Mouse (Mus musculus): ENCODE measurements around the gene Cdkn2b.
A peak's percentile ranks its signal among the peaks of the same experiment; 100 is the strongest.

The Cdkn2b gene

DNA sequence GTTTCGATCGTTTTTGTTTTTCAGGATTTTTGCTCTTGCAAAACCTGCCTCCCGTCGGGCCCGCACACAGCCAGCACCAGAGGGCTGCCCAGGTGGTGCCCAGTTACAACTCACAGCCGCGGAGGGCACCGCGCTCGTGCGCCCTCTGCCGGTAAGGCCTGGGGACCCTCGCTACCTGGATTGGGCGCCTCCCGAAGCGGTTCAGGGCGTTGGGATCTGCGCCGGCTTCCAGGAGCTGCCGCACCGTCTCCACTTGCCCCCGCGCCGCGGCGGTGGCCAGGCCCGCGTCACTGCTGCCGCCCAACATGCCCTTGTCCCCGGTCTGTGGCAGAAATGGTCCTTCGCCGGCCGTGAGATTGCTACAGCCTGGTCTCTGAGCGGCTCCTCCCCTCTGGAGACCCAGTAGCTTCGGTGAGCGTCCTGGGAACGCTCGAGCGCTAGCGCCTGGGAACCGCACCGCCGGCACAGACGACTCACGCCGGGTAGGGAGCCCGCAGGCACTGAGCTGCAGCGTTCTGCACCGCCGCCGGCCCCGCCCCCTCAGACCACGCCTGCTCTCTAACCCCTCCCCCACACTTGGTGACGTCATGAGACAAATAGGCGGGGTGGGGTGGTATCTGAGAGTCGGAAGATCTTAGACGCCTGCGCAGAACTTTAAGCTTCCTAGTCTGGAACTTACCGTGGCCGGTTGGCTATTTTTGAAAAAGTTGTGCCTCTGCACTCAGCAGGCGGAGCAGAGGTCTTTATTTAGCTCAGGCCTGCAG lies at the start of gene Cdkn2b:
Gene Cdkn2b (minus strand): TSS at position 549 of the 764 bp plus-strand sequence.
- DNase-seq (ENCODE audit: low spot score in 2 of 2): peak; percentile 54 to 74

DNA sequence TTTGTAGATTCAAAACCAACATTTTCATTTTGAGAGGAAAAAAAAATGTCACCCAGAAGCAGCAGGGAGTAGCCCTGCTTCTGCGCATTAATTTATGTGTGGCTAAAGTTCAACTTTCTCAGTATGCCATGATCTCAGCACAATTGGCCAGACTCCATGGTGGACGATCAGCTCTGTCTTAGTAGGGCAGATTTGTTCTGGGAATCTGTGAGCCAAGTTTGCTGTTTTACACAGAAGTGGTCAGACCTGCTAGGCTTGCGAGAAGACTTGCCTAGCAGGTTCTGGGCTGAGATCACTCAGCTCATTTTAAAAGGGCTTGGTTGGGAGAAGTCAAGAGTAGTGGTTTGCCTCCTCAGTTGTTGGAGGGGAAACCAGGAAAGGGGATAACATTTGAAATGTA lies 49.5 kb upstream of the Cdkn2b start:
- DNase-seq (ENCODE audit: low spot score in 2 of 2): no peak

DNA sequence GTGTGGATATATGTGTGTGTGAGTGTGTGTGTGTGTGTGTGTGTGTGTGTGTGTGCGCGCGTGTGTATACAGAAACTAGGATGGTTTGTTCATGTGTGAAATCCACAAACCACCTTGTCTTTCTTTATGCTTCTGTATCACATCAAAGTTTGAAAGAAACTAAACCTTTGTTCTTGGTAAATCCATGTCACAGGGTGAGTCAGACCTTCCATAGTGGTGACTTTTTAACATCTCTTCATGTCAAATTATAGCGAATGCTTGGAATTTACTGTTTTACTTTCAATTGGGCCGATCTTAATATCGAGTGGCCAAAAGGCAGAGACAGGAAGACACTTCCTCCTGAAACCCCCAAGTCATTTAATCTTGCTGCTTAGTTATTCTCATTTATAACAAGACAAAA lies 48.7 kb upstream of the Cdkn2b start:
- no peak for DNase-seq (ENCODE audit: low spot score in 2 of 2)

DNA sequence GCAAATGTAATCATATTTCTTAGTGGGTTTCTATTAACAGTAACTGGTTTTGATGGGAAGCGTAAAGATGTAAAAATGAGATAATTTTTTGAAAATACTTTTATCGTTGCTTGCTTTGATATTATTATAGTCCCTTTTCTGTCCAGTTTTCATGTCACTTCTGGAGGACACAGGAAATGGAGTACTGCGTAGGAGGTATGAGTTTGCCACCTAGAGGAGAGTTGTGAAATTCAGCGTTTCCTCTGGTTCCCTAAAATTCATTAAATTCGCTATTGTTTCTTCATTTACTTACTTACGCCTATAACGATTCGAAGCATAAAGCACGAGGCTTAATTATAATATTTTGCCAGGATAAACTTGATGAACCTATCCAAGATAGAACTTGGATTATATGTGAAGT lies 43.1 kb upstream of the Cdkn2b start:
- DNase-seq (ENCODE audit: low spot score in 2 of 2): no peak

DNA sequence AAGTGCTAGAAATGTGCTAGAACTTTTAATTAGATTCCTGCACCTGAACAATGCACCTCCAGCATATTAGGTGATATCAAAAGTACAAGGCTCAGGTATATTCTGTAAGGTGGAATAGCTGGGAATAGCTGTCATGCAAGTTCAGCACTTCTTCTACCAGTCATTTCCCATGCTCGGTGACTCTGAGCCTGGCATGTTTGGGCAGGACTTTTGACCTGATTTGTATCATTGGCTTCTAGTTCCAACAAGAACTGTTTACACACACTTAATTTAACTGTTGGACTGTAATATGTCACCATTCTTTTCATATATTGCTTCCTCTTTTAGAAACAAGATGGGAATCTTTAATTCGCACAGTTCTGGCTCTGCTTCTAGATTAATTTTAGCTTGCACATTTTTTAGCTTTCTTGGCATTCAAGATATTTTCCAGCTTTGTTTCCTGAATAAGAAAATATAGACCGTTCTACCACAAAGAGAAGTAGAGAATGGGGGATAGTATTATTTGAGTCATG lies 42.3 kb upstream of the Cdkn2b start:
- no peak for DNase-seq (ENCODE audit: low spot score in 2 of 2)

DNA sequence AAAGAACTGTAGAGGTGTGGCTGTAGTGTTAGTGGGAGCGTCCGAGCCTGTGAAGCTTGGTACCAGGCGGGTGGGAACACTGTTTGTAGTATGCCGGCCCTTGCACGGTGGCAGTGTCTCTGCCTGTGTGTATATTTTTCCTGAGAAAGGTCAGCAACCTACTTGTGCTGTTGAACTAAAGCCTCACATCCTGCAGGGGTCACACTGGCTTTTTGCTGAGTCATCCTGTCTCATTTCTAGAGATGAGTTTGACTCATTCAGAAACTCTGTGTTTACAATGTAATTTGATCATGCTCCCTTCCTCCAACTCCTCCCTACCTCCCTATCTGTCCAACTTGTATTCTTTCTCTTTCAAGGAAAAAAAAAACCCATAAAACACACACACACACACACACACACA lies 40.6 kb upstream of the Cdkn2b start:
- no peak for DNase-seq (ENCODE audit: low spot score in 2 of 2)

DNA sequence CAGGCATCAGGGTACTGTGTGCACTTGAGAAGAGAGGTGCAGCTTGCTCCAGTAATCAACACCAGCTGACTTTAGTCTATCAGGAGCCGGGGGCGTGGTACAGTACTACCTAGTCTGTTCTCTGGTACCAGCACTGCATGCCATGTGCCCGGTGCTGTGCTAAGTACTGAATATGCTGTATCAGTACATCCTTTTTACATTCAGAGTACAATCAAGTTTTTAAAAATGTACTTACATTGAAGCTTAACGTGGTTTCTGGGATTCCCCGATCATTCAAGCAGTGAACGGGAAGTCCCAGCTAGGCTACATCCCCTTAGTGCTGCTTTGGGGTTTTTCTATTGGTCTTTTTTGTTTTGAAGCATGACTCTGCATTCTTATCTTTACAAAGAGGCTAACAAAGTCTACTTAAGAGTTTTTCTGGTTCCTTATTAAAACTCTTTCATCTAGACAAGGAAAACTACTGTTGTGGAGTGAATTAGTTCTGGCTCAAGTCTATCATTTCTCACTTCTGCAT lies 40.2 kb upstream of the Cdkn2b start:
- DNase-seq (ENCODE audit: low spot score in 2 of 2): no peak

DNA sequence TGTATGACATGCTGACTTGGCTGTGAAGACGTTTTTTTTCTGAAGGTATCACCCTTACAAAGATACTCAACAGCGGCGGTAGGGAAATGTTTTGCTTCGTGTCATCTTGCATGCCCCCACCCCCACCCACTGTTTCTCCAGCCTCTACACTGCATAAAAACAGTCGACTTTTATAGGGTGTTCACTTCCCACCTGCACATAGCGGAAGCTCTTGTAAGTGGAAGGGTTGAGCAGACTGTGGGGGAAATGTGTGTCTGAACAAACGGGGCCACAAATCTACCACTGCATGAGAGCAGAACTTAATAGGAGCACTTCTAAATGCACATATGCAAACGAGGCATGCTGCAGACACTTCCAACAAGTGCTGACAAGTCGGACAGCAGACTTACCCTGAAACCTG lies 39.6 kb upstream of the Cdkn2b start:
- DNase-seq (ENCODE audit: low spot score in 2 of 2): no peak

DNA sequence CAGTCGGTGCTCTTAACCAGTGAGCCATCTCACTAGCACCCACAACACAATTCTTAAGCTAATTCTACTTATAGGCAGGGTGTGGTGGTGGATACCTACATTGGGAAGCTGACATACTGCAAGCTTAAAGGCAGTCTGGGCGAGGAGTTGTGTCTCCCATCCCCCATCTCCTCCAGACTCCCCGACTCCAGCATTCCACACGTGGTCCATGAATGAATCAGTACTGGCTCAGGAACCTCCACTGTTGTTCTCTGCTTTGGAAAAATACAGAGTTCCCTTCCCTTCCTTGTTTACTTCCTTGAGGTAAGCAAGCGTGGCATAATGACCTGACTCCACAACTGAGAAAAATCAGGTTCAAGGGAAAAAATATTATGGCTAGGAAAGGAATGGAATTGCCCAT lies 38.0 kb upstream of the Cdkn2b start:
- no peak for DNase-seq (ENCODE audit: low spot score in 2 of 2)

DNA sequence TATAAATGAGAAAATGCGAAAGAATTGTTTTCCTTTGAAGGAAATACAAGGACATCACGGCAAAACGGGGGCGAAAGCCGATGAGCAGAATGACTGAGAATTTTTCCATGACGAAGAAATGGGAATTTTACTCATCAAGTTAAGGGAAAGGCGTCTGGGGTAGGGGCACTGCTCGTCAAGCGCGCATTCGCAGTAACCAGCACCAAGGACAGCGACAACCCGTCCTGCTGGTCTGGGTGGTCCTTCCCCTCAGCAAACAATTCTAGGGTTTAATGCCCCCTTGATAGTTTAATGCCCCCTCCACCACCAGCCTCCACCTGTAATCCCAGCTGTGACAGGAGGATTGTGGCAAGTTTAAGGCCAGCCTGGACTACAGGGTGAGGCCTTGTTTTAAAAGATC lies 2.6 kb upstream of the Cdkn2b start:
- DNase-seq (ENCODE audit: low spot score in 2 of 2): no peak

DNA sequence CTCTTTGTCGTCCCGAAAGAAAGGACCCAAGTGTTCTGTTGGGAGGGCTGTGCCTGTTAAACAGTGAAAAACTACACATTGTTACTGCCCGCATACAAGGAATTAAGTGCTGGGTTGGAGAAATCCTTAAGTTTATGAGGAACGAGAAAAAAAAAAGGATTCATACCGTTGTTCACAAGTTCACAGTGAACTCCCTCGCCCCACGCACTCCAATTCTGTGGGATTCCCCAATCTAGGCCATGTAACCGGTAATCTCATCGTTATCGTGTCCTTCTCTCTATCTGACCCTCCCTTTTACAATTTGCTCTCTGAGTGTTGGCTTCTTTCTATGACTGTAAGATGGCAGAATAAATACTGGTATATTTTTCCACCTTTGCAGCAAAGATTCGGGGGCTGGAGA lies 843 bp downstream of the Cdkn2b start:
- no peak for DNase-seq (ENCODE audit: low spot score in 2 of 2)

DNA sequence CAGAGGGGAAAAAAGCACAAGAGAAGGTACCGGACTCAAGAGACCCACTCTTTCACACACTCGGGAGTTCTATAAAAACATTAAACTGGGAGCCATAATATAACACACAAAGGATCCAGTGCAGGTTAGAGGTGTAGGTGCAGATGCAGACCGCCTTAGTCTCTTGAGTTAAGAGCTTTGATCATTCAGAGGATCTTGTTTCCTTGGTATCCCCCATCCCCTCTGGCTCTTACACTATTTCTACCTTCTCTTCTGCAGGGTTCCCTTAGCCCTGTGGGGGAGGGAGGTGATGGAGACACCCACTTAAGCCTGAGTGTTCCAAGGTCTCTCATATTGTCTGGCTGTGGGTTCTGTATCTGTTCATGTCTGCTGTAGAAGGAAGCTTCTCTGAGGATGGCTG lies 2.8 kb downstream of the Cdkn2b start:
- DNase-seq (ENCODE audit: low spot score in 2 of 2): no peak

DNA sequence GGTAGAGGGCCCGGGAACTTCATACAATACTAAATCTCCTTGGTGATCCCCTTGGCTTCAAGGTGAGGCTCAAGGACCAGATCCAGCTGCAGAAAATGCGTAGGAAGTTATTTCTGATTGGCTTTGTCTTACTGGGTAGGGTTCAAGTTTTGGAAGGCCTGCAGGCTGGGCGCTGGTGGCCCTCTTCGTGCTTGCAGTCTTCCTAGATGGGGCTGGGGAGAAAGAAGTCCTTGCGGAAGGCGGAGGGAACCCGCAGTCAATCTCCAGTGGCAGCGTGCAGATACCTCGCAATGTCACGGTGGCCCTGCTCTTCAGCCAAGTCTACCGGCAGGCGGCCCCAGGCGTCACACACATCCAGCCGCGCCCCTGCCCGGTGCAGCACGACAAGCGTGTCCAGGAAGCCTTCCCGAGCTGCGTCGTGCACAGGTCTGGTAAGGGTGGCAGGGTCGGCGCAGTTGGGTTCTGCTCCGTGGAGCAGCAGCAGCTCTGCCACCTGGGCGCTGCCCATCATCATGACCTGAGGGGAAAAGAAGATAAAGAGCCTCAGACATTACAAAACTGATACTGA lies 4.0 kb downstream of the Cdkn2b start:
- DNase-seq (ENCODE audit: low spot score in 2 of 2): no peak

DNA sequence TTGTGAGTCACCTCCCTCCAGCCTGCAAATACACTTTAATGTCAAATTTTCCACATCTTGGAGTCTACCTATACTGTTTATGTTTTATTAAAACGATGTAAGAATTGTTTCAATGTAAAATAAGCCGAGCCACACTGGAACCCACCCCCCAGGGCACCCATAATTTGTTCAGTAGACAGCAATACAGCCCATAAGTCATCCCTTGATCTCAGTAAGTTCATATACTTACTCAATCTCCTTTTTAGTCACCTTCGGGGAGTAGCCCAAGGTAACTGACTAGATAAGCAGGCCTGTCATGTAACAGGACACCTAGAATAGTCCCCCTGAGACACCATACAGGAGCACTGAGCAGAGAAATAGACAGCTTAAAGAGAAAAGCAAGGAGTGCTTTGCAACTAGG lies 5.1 kb downstream of the Cdkn2b start:
- DNase-seq (ENCODE audit: low spot score in 2 of 2): no peak

DNA sequence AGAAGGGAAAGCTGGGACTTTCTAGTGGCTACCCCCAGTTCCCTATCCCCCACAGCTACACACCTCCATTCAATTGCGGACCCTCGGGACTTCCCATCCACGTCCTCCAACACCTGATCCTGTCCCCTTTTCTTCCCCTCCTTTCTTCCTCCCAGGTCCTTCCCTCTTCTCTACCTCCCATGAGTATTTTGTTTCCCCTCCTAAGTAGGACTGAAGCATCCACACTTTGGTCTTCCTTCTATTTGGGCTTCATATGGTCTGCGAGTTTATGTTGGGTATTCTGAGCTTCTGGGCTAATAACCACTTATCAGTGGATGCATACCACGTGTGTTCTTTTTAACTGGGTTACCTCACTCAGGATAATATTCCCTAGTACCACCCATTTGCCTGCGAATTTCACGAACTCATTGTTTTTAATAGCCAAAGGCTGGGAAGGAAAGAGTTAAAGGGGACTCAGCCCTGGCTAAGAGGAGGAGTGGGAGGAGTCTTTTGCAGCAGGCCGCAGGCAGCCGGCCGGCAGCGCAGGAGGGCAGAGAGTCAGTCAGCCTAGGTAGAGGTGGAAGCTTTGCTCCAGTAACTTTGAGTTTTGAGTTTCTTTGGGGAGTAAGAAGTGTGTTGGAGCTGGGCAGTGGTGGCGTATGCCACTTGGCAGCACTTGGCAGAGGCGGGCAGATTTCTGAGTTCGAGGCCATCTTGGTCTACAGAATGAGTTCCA lies 7.4 kb downstream of the Cdkn2b start:
- no peak for DNase-seq (ENCODE audit: low spot score in 2 of 2)

DNA sequence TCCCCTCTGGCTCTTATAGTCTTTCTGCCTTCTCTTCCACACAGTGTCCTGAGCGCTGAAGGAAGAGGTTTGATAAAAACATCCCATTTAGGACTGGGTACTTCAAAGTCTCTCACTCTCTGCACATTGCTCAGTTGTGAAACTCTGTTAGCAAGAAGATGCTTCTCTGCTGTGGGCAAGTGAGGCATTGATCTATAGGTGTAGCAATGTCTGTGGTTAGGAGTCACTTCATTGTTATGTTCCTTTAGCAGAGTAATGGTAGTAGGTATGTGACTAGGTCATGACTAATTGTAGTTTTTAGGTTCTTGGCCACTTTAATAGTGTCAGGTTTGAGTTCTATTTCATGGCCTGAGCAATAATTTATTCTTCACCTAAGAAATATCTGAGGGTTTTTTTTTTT lies 8.7 kb downstream of the Cdkn2b start:
- no peak for DNase-seq (ENCODE audit: low spot score in 2 of 2)

DNA sequence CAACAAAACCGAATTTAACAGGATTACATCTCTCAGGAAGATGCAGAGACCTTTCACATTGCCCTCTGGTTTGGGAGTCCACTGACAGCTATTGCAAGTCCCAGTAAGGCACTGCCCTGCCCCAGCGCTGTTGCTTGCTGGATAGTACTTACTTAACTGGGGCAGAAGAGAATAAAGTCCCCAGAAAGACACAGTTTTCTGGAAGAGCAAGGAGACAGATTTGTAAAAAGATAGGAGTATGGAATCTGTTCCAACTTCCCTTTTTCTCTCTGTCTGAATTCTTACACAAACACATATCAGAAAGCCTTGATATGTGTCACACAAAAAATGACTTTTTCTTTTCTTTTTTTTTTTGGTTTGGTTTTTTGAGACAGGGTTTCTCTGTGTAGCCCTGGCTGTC lies 11.1 kb downstream of the Cdkn2b start:
- no peak for DNase-seq (ENCODE audit: low spot score in 2 of 2)

DNA sequence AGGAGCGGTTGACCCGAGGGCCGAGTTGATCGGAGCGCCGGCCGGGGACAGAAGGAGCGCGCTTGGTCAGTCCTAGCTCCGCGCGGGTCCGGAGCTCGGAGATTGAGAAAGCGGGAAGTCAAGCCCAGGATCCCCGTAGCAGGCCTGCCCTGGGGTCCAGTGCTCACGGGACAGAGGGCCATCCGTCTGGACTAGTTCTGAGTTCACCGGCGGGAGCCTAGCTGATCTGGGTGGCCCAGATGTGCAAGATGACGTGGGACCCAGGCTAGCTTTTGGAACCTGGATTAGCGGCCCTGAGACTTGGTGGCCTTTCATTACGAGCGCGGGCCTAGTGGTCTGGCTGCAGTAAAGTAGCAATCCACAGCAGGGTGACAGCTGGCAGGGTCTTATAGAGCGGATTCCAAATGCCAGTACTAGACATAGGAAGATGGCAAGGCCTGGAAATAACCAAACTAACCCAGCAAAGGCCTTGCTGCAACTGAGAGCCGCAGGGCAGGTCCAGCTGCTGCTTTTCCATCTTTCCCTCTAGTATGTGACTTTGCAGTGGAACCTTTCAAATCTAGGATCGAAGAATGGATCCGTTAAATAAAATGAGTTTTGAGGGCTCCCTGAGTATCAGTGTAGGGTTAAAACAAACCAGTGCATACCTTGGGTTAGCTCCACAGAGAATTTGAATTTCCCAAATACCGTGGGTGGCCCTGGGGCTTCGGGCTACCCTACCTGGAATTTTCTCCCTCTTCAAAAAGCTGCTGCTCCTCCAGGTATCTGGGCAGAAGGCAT lies 15.2 kb downstream of the Cdkn2b start:
- DNase-seq (ENCODE audit: low spot score in 2 of 2): no peak

DNA sequence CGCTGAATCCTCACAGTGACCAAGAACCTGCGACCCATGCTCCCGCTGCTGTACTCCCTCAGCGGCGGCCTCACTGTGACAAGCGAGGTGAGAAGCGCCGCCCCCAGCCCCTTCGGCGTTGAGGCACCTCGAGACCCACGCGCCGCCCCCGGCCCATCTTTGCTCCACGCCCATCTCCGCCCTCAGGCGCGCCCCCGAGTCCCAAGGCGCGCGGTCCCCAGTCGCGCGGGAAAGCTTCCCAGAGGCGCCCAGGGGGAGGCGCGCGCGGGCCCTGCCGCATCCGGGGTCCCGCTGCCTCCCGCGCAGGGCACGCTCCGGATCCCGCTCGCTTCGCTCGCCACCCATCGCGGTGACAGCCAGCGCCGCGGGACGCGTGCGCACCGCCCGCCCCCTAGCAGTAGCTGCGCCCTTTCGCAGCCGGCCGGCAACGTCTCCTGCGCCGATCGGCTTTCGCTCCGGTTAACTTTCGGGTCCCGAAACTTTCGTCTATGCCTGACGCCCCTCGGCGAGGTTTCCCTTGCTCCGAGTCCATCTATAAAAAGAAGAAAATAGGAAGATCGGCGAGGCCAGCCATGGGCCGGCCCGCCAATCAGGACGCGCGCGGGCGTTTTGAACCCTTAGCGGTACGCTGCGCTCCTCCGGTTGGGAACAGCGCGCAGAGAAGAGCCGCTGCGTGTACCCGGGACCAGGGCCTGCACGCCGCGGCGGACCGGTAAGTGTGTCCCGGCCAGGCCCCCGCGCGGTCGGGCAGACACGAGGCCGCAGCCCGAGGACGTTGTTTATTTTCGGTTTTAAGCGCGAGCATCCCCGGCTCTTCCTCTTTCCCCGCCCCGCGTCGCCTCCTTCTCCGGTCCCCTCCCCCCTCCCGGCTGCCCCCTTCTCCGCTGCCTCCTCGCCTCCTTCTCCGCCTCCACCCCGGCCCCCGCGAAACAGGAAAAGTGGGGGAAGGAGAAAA lies 16.1 kb downstream of the Cdkn2b start, which contains the start of gene Cdkn2a:
Gene Cdkn2a (minus strand): TSS at position 168 of the 955 bp plus-strand sequence.
- peak in 1 of 2 experiments; percentile 65 for DNase-seq (ENCODE audit: low spot score in 2 of 2)

DNA sequence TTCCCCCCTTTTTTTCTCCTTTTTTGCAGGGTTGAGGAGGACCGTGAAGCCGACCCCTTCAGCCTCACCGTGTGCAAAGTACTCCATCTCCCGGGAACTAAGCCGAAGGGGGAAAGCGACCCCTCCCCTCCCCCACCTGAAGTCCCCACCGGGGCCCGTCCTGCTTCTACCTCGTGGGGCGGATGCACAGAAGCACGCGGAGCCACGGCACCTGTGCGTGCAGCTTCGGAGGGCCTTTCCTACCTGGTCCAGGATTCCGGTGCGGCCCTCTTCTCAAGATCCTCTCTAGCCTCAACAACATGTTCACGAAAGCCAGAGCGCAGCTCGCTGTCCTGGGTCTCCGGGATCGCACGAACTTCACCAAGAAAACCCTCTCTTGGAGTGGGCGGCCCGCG lies 16.8 kb downstream of the Cdkn2b start:
- DNase-seq (ENCODE audit: low spot score in 2 of 2): no peak

DNA sequence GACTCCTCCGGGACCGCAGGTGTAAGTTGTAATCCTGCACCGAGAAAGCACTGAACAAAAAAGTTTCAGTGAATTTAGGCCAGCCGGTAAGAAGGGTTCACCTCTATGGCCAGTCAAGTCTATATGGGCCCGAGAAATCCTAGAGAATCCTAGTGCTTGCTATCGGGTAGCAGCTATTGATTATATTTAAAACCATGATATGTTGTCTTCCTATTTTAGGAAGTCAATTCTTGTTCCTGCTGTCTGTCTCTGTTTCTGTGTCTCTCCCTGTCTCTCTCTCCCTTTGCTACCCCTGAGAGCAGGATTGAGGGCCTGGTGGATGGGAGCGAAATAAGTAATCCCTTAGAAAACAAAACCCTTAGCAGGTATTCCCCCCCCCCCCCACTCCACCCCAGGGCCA lies 17.3 kb downstream of the Cdkn2b start:
- no peak for DNase-seq (ENCODE audit: low spot score in 2 of 2)
